Comparison of ENCODE assay signal across 8 mouse cellular contexts in the genomic region with DNA sequence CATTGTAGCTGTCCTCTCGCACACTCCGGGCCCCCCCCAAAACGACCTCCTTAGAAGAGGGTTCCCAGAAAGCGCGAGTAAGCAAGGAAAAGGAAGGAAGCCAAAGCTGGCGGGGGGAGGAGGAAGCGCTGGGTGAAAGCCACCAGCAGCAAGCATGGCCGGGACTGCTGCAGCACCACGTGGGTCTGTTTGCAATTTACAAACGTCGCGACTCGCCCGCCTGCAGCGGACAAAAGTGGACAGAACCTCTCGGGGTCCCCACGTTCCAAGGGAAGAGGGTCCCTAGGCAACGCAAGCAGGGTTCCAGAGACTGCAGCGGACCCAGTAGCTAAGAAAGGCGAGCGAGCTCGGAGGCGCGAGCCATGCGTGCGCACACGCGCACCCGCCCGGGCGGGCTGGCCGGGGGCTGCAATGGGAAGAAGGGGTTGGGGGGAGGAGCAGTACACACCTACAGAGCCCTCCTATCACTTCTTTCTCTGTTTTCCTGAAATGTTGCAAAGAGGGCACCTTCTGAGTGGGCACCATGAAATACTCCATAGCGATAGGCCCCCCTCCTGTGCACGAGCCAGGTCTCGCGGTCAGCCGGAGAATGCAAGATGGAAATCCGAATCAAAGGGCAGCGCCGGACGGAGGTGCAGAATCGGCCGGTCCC. TPM values are rescaled to one million over a fixed set of nuclear protein-coding genes. Genes with fewer than 3 reads are reported as not detected.
DNase-seq lines count a peak whose midpoint lies in the region; ATAC-seq and TF ChIP-seq lines count a peak whose summit lies in the region.

No protein-coding gene starts in this region.

- peak; percentile 22 for ATAC-seq in embryonic facial prominence, embryonic 13.5 days (ENCODE audit: insufficient number of reproducible peaks, insufficient read depth, low FRiP score, low TSS enrichment, low read depth)
- ATAC-seq in kidney, postnatal 0 days (replicated peaks; ENCODE audit: low FRiP score, low read depth) = peak; percentile 31
- peak; percentile 5 for ATAC-seq in liver, embryonic 13.5 days (ENCODE audit: low read depth)
- peak; percentile 53 for ATAC-seq in neural tube, embryonic 11.5 days (ENCODE audit: insufficient read depth, low FRiP score, low TSS enrichment)
- peak; percentile 24 for ATAC-seq in stomach, postnatal 0 days (ENCODE audit: low FRiP score, low TSS enrichment)

- under 1% methylated on average over 43 of the region's 43 CpGs for WGBS in embryonic facial prominence, embryonic 13.5 days
- 0% methylated on average over 43 of the region's 43 CpGs for WGBS in kidney, postnatal 0 days
- under 1% methylated on average over 41 of the region's 43 CpGs for WGBS in liver, embryonic 13.5 days (ENCODE audit: insufficient replicate concordance)
- WGBS in neural tube, embryonic 11.5 days = under 1% methylated on average over 43 of the region's 43 CpGs
- WGBS in stomach, postnatal 0 days = 0% methylated on average over 43 of the region's 43 CpGs

- 0 out of 2 replicates have a peak, but pooled peaks cover 10% of the 10 kb centered on the region for H3K36me3 ChIP-seq in embryonic facial prominence, embryonic 13.5 days
- 0 out of 2 replicates have a peak, but pooled peaks cover 2% of the 10 kb centered on the region for H3K36me3 ChIP-seq in kidney, postnatal 0 days (ENCODE audit: insufficient read depth, low read length)
- 0 out of 2 replicates have a peak, but pooled peaks cover 5% of the 10 kb centered on the region for H3K36me3 ChIP-seq in liver, embryonic 13.5 days
- H3K36me3 ChIP-seq in neural tube, embryonic 11.5 days (ENCODE audit: control insufficient read depth, insufficient read depth, low read length) = no peaks in the 10 kb centered on the region
- H3K36me3 ChIP-seq in stomach, postnatal 0 days (ENCODE audit: control insufficient read depth, insufficient read depth, low read length) = no peaks in the 10 kb centered on the region

- no peaks in the 10 kb centered on the region for H3K9me3 ChIP-seq in embryonic facial prominence, embryonic 13.5 days
- no peaks in the 10 kb centered on the region for H3K9me3 ChIP-seq in kidney, postnatal 0 days (replicated peaks; ENCODE audit: low read length)
- no peaks in the 10 kb centered on the region for H3K9me3 ChIP-seq in liver, embryonic 13.5 days (replicated peaks)
- no peaks in the 10 kb centered on the region for H3K9me3 ChIP-seq in neural tube, embryonic 11.5 days (ENCODE audit: control insufficient read depth, low read length)
- no peaks in the 10 kb centered on the region for H3K9me3 ChIP-seq in stomach, postnatal 0 days (ENCODE audit: control insufficient read depth, low read length)

- peak overlapping the region; percentile 76 for H3K4me3 ChIP-seq in embryonic facial prominence, embryonic 13.5 days
- peak overlapping the region; percentile 87 for H3K4me3 ChIP-seq in kidney, postnatal 0 days (replicated peaks; ENCODE audit: low read depth, low read length)
- H3K4me3 ChIP-seq in liver, embryonic 13.5 days (replicated peaks) = peak overlapping the region; percentile 77
- peak overlapping the region; percentile 80 for H3K4me3 ChIP-seq in neural tube, embryonic 11.5 days (ENCODE audit: low read depth, low read length)
- peak overlapping the region; percentile 75 for H3K4me3 ChIP-seq in stomach, postnatal 0 days (ENCODE audit: low read depth, low read length)

- H3K4me2 ChIP-seq in embryonic facial prominence, embryonic 13.5 days = peak overlapping the region; percentile 90
- H3K4me2 ChIP-seq in kidney, postnatal 0 days (ENCODE audit: low read length) = peak overlapping the region; percentile 97
- H3K4me2 ChIP-seq in liver, embryonic 13.5 days = peak overlapping the region; percentile 99
- peak overlapping the region; percentile 92 for H3K4me2 ChIP-seq in neural tube, embryonic 11.5 days (ENCODE audit: low read depth)
- peak overlapping the region; percentile 94 for H3K4me2 ChIP-seq in stomach, postnatal 0 days (replicated peaks; ENCODE audit: low read depth)

- H3K9ac ChIP-seq in embryonic facial prominence, embryonic 13.5 days = peak overlapping the region; percentile 82
- H3K9ac ChIP-seq in kidney, postnatal 0 days (ENCODE audit: low read depth, low read length) = peak overlapping the region; percentile 78
- H3K9ac ChIP-seq in liver, embryonic 13.5 days = peak overlapping the region; percentile 85
- H3K9ac ChIP-seq in neural tube, embryonic 11.5 days (ENCODE audit: low read length) = peak overlapping the region; percentile 86
- peak overlapping the region; percentile 80 for H3K9ac ChIP-seq in stomach, postnatal 0 days (ENCODE audit: low read length)

- peak; percentile 11 for TF ChIP-seq EP300 in stomach, postnatal 0 days (optimal IDR thresholded peaks at IDR 0.05)

- peaks cover 33% of the 10 kb centered on the region for H3K4me1 ChIP-seq in embryonic facial prominence, embryonic 13.5 days
- H3K4me1 ChIP-seq in kidney, postnatal 0 days (replicated peaks; ENCODE audit: insufficient read depth, low read length) = peaks cover 10% of the 10 kb centered on the region; the same call in 1 of the 2 replicates
- peaks cover 58% of the 10 kb centered on the region for H3K4me1 ChIP-seq in liver, embryonic 13.5 days (replicated peaks)
- H3K4me1 ChIP-seq in neural tube, embryonic 11.5 days (ENCODE audit: control insufficient read depth, insufficient read depth, low read length) = peaks cover 12% of the 10 kb centered on the region; the same call in 1 of the 2 replicates
- H3K4me1 ChIP-seq in stomach, postnatal 0 days (replicated peaks; ENCODE audit: control insufficient read depth, insufficient read depth) = peaks cover 5% of the 10 kb centered on the region; the same call in 1 of the 2 replicates

- DNase-seq in 416B (ENCODE audit: low read depth) = peak; percentile 87
- peak; percentile 61 for DNase-seq in adrenal gland, postnatal 25 days
- peak; percentile 68 to 76 for DNase-seq in heart, adult 9 months (ENCODE audit: low spot score in 2 of 2)
- peak; percentile 70 for DNase-seq in kidney, postnatal 0 days (ENCODE audit: low spot score)
- DNase-seq in liver, embryonic 13.5 days = peak; percentile 50
- DNase-seq in neural tube, embryonic 11.5 days (ENCODE audit: low spot score) = peak; percentile 76
- DNase-seq in stomach, postnatal 0 days (ENCODE audit: low spot score) = no peak

- TF ChIP-seq CTCF in kidney, postnatal 0 days (IDR thresholded peaks at IDR 0.05; ENCODE audit: low read depth) = no peak
- no peak for TF ChIP-seq CTCF in stomach, postnatal 0 days (IDR thresholded peaks at IDR 0.05; ENCODE audit: low read depth)

- H3K27ac ChIP-seq in embryonic facial prominence, embryonic 13.5 days = peak overlapping the region; percentile 97
- H3K27ac ChIP-seq in kidney, postnatal 0 days = peak overlapping the region; percentile 95
- peak overlapping the region; percentile 92 for H3K27ac ChIP-seq in liver, embryonic 13.5 days
- peak overlapping the region; percentile 80 for H3K27ac ChIP-seq in neural tube, embryonic 11.5 days (ENCODE audit: low read depth, low read length)
- H3K27ac ChIP-seq in stomach, postnatal 0 days (replicated peaks) = peak overlapping the region; percentile 95

- H3K27me3 ChIP-seq in embryonic facial prominence, embryonic 13.5 days = no peaks in the 10 kb centered on the region
- no peaks in the 10 kb centered on the region for H3K27me3 ChIP-seq in kidney, postnatal 0 days (ENCODE audit: insufficient read depth, low read length)
- H3K27me3 ChIP-seq in liver, embryonic 13.5 days = 0 out of 2 replicates have a peak, but pooled peaks cover 2% of the 10 kb centered on the region
- no peaks in the 10 kb centered on the region for H3K27me3 ChIP-seq in neural tube, embryonic 11.5 days (ENCODE audit: control insufficient read depth, insufficient read depth, low read length)
- H3K27me3 ChIP-seq in stomach, postnatal 0 days (ENCODE audit: control insufficient read depth, insufficient read depth, low read length) = no peaks in the 10 kb centered on the region

RNA-seq across cellular contexts. Expression of gene Tfap4, which starts 0.5 kb away (rescaled TPM):
- total RNA-seq in adrenal gland, postnatal 25 days (2021) = 8.3 and 10.4 TPM in 2 replicates
- 27.0 and 33.2 TPM in 2 replicates for polyA plus RNA-seq in embryonic facial prominence, embryonic 13.5 days (2015; fragmentation: Nextera tagmentation; extraction: Ambion mirVana)
- polyA plus RNA-seq in kidney, postnatal 0 days (2015; fragmentation: Nextera tagmentation; extraction: Ambion mirVana) = 17.2 and 19.6 TPM in 2 replicates
- polyA plus RNA-seq in liver, embryonic 13.5 days (2015; fragmentation: Nextera tagmentation; extraction: Ambion mirVana) = 8.4 and 10.7 TPM in 2 replicates
- polyA plus RNA-seq in neural tube, embryonic 11.5 days (2014; fragmentation: Nextera tagmentation; extraction: Ambion mirVana) = 16.1 and 17.8 TPM in 2 replicates
- polyA plus RNA-seq in stomach, postnatal 0 days (2015; fragmentation: Nextera tagmentation; extraction: Ambion mirVana) = 8.9 and 10.6 TPM in 2 replicates

RNA-seq across cellular contexts. Expression of gene Srl, which starts 17.5 kb away (rescaled TPM):
- total RNA-seq in adrenal gland, postnatal 25 days (2021) = 8.0 and 11.9 TPM in 2 replicates
- 19.4 and 21.1 TPM in 2 replicates for polyA plus RNA-seq in embryonic facial prominence, embryonic 13.5 days (2015; fragmentation: Nextera tagmentation; extraction: Ambion mirVana)
- polyA plus RNA-seq in kidney, postnatal 0 days (2015; fragmentation: Nextera tagmentation; extraction: Ambion mirVana) = 8.5 and 11.6 TPM in 2 replicates
- 3.1 and 3.2 TPM in 2 replicates for polyA plus RNA-seq in liver, embryonic 13.5 days (2015; fragmentation: Nextera tagmentation; extraction: Ambion mirVana)
- polyA plus RNA-seq in neural tube, embryonic 11.5 days (2014; fragmentation: Nextera tagmentation; extraction: Ambion mirVana) = 31.1 and 35.7 TPM in 2 replicates
- 2.8 and 3.1 TPM in 2 replicates for polyA plus RNA-seq in stomach, postnatal 0 days (2015; fragmentation: Nextera tagmentation; extraction: Ambion mirVana)

RNA-seq across cellular contexts. Expression of gene Glis2, which starts 35.4 kb away (rescaled TPM):
- total RNA-seq in adrenal gland, postnatal 25 days (2021) = 17.1 and 23.0 TPM in 2 replicates
- 25.3 and 31.2 TPM in 2 replicates for polyA plus RNA-seq in embryonic facial prominence, embryonic 13.5 days (2015; fragmentation: Nextera tagmentation; extraction: Ambion mirVana)
- 74.6 and 78.8 TPM in 2 replicates for polyA plus RNA-seq in kidney, postnatal 0 days (2015; fragmentation: Nextera tagmentation; extraction: Ambion mirVana)
- 2.4 and 2.8 TPM in 2 replicates for polyA plus RNA-seq in liver, embryonic 13.5 days (2015; fragmentation: Nextera tagmentation; extraction: Ambion mirVana)
- 32.4 and 37.0 TPM in 2 replicates for polyA plus RNA-seq in neural tube, embryonic 11.5 days (2014; fragmentation: Nextera tagmentation; extraction: Ambion mirVana)
- 11.6 and 11.7 TPM in 2 replicates for polyA plus RNA-seq in stomach, postnatal 0 days (2015; fragmentation: Nextera tagmentation; extraction: Ambion mirVana)
